Mouse (Mus musculus): Measurements from ENCODE around the gene Cap2. TPM values are rescaled to one million over a fixed set of nuclear protein-coding genes. Genes with fewer than 3 reads are reported as not detected.

The Cap2 gene
- total RNA-seq, 1 experiment from 2014 or later = 0.45 TPM

GRCm38 (mm10) chr13:46544608-46545007, 43.0 kb downstream of the Cap2 start:
- ATAC-seq (replicated peaks in 1 of 2; ENCODE audit: insufficient read depth in 1 of 2, low FRiP score in 2 of 2, low TSS enrichment in 1 of 2, low read depth in 1 of 2, poor library complexity in 2 of 2, severe bottlenecking in 2 of 2) = no peak

GRCm38 (mm10) chr13:46545081-46545480, 43.4 kb downstream of the Cap2 start:
- ATAC-seq (replicated peaks in 1 of 2; ENCODE audit: insufficient read depth in 1 of 2, low FRiP score in 2 of 2, low TSS enrichment in 1 of 2, low read depth in 1 of 2, poor library complexity in 2 of 2, severe bottlenecking in 2 of 2) = no peak

GRCm38 (mm10) chr13:46546846-46547245, 45.2 kb downstream of the Cap2 start:
- no peak for ATAC-seq (replicated peaks in 1 of 2; ENCODE audit: insufficient read depth in 1 of 2, low FRiP score in 2 of 2, low TSS enrichment in 1 of 2, low read depth in 1 of 2, poor library complexity in 2 of 2, severe bottlenecking in 2 of 2)

- no peak for ATAC-seq (replicated peaks in 1 of 2; ENCODE audit: insufficient read depth in 1 of 2, low FRiP score in 2 of 2, low TSS enrichment in 1 of 2, low read depth in 1 of 2, poor library complexity in 2 of 2, severe bottlenecking in 2 of 2)
Observed at GRCm38 (mm10) chr13:46547253-46547652, 45.6 kb downstream of the Cap2 start.

GRCm38 (mm10) chr13:46548132-46548531, 46.5 kb downstream of the Cap2 start:
- no peak for ATAC-seq (replicated peaks in 1 of 2; ENCODE audit: insufficient read depth in 1 of 2, low FRiP score in 2 of 2, low TSS enrichment in 1 of 2, low read depth in 1 of 2, poor library complexity in 2 of 2, severe bottlenecking in 2 of 2)

GRCm38 (mm10) chr13:46548600-46549179, 47.0 kb downstream of the Cap2 start:
- ATAC-seq (replicated peaks in 1 of 2; ENCODE audit: insufficient read depth in 1 of 2, low FRiP score in 2 of 2, low TSS enrichment in 1 of 2, low read depth in 1 of 2, poor library complexity in 2 of 2, severe bottlenecking in 2 of 2) = no peak

- ATAC-seq (replicated peaks in 1 of 2; ENCODE audit: insufficient read depth in 1 of 2, low FRiP score in 2 of 2, low TSS enrichment in 1 of 2, low read depth in 1 of 2, poor library complexity in 2 of 2, severe bottlenecking in 2 of 2) = no peak
Observed at GRCm38 (mm10) chr13:46550627-46551026, 49.0 kb downstream of the Cap2 start.

- no peak for ATAC-seq (replicated peaks in 1 of 2; ENCODE audit: insufficient read depth in 1 of 2, low FRiP score in 2 of 2, low TSS enrichment in 1 of 2, low read depth in 1 of 2, poor library complexity in 2 of 2, severe bottlenecking in 2 of 2)
Observed at GRCm38 (mm10) chr13:46554736-46555135, 53.1 kb downstream of the Cap2 start.

GRCm38 (mm10) chr13:46565913-46566312, 64.3 kb downstream of the Cap2 start:
- no peak for ATAC-seq (replicated peaks in 1 of 2; ENCODE audit: insufficient read depth in 1 of 2, low FRiP score in 2 of 2, low TSS enrichment in 1 of 2, low read depth in 1 of 2, poor library complexity in 2 of 2, severe bottlenecking in 2 of 2)

GRCm38 (mm10) chr13:46569469-46569868, 67.8 kb downstream of the Cap2 start:
- ATAC-seq (replicated peaks in 1 of 2; ENCODE audit: insufficient read depth in 1 of 2, low FRiP score in 2 of 2, low TSS enrichment in 1 of 2, low read depth in 1 of 2, poor library complexity in 2 of 2, severe bottlenecking in 2 of 2) = no peak

GRCm38 (mm10) chr13:46571141-46571592, 69.5 kb downstream of the Cap2 start:
- no peak for ATAC-seq (replicated peaks in 1 of 2; ENCODE audit: insufficient read depth in 1 of 2, low FRiP score in 2 of 2, low TSS enrichment in 1 of 2, low read depth in 1 of 2, poor library complexity in 2 of 2, severe bottlenecking in 2 of 2)

- no peak for ATAC-seq (replicated peaks in 1 of 2; ENCODE audit: insufficient read depth in 1 of 2, low FRiP score in 2 of 2, low TSS enrichment in 1 of 2, low read depth in 1 of 2, poor library complexity in 2 of 2, severe bottlenecking in 2 of 2)
Observed at GRCm38 (mm10) chr13:46571961-46572647, 70.5 kb downstream of the Cap2 start.

GRCm38 (mm10) chr13:46572648-46573163, 71.1 kb downstream of the Cap2 start:
- no peak for ATAC-seq (replicated peaks in 1 of 2; ENCODE audit: insufficient read depth in 1 of 2, low FRiP score in 2 of 2, low TSS enrichment in 1 of 2, low read depth in 1 of 2, poor library complexity in 2 of 2, severe bottlenecking in 2 of 2)

- no peak for ATAC-seq (replicated peaks in 1 of 2; ENCODE audit: insufficient read depth in 1 of 2, low FRiP score in 2 of 2, low TSS enrichment in 1 of 2, low read depth in 1 of 2, poor library complexity in 2 of 2, severe bottlenecking in 2 of 2)
Observed at GRCm38 (mm10) chr13:46574201-46574600, 72.6 kb downstream of the Cap2 start.

GRCm38 (mm10) chr13:46574707-46575106, 73.1 kb downstream of the Cap2 start:
- no peak for ATAC-seq (replicated peaks in 1 of 2; ENCODE audit: insufficient read depth in 1 of 2, low FRiP score in 2 of 2, low TSS enrichment in 1 of 2, low read depth in 1 of 2, poor library complexity in 2 of 2, severe bottlenecking in 2 of 2)

- no peak for ATAC-seq (replicated peaks in 1 of 2; ENCODE audit: insufficient read depth in 1 of 2, low FRiP score in 2 of 2, low TSS enrichment in 1 of 2, low read depth in 1 of 2, poor library complexity in 2 of 2, severe bottlenecking in 2 of 2)
Observed at GRCm38 (mm10) chr13:46584860-46585259, 83.2 kb downstream of the Cap2 start.

GRCm38 (mm10) chr13:46587717-46588289, 86.2 kb downstream of the Cap2 start:
- ATAC-seq (replicated peaks in 1 of 2; ENCODE audit: insufficient read depth in 1 of 2, low FRiP score in 2 of 2, low TSS enrichment in 1 of 2, low read depth in 1 of 2, poor library complexity in 2 of 2, severe bottlenecking in 2 of 2) = no peak

- no peak for ATAC-seq (replicated peaks in 1 of 2; ENCODE audit: insufficient read depth in 1 of 2, low FRiP score in 2 of 2, low TSS enrichment in 1 of 2, low read depth in 1 of 2, poor library complexity in 2 of 2, severe bottlenecking in 2 of 2)
Observed at GRCm38 (mm10) chr13:46588606-46589005, 87.0 kb downstream of the Cap2 start.

Measured in hematopoietic stem cell, adult 5-6 weeks (primary cell).